Mouse (Mus musculus): Measurements from ENCODE around the gene Bag2. TPM values are rescaled to one million over a fixed set of nuclear protein-coding genes. Genes with fewer than 3 reads are reported as not detected.
"Not testable (repeated sequence)": the region's sequence is repeated elsewhere in the genome, so short reads cannot be mapped to it uniquely, and the experiment has no call there.

Gene Bag2
- polyA plus RNA-seq, 1 experiment, result 5.6 TPM

DNA sequence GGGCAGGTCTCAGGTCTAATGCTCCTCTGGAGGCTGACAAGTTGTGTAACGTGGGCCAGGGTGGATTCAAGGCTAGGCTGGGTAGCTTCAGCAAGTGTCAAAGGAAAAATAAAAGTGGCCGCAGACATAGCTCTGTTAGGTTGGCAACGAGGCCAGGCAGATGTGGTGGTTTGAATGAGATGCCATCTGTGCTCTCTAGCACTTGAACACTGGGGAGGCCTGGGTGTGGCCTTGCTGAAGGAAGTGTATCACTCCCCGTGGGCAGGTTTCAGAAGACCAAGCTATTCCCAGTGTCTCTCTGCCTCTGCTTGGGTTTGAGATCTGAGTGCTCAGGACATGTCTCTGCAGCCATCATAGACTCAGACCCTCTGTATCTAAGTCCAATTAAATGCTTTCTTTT is 893 bp upstream of the Bag2 start:
- peaks cover 2% of the 10 kb centered on the region; the same call in 1 of the 2 replicates for H3K4me1 ChIP-seq (ENCODE audit: control insufficient read depth, insufficient read depth, insufficient read length, low read length)
- H3K27ac ChIP-seq (ENCODE audit: insufficient read depth, low read depth, low read length), result no peak overlapping the region
- no peak overlapping the region for H3K4me3 ChIP-seq (ENCODE audit: low read depth, low read length)
- 33% methylated on average over 4 of the region's 4 CpGs for WGBS
- no peaks in the 10 kb centered on the region for H3K36me3 ChIP-seq (ENCODE audit: control insufficient read depth, insufficient read depth, low read length)
- H3K27me3 ChIP-seq (ENCODE audit: control insufficient read depth, insufficient read depth, low read length), result no peaks in the 10 kb centered on the region
- TF ChIP-seq POLR2A (IDR thresholded peaks at IDR 0.05; ENCODE audit: low read depth, low read length) (no peak), CTCF (IDR thresholded peaks at IDR 0.05; ENCODE audit: extremely low read depth, insufficient read length, insufficient replicate concordance, low read depth, low read length) (no peak)

DNA sequence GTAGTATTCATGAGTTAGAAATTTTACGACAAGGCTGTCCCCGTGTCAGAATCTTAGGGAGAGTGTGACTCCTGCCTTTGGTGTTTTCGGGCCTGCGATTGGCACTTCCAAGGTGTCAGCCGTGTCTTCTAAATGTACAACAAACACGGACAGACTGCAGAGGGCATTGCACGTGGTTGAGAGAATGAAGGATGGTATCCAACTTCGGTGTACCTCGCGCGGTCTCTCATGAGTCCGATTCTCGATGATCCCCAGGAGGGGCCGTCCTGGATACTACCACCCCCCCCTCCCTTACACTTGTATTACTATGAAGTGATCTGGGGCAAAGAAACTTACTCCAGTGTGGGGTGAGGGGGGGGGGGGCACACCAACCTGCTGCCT is 572 bp downstream of the Bag2 start:
- Histone ChIP-seq H3K36me3 (ENCODE audit: control insufficient read depth, insufficient read depth, low read length) (no peaks in the 10 kb centered on the region), H3K4me1 (ENCODE audit: control insufficient read depth, insufficient read depth, insufficient read length, low read length) (peaks cover 2% of the 10 kb centered on the region; the same call in 1 of the 2 replicates), H3K27me3 (ENCODE audit: control insufficient read depth, insufficient read depth, low read length) (no peaks in the 10 kb centered on the region), H3K4me3 (ENCODE audit: low read depth, low read length) (peak overlapping the region; percentile 80), H3K27ac (ENCODE audit: insufficient read depth, low read depth, low read length) (no peak overlapping the region)
- no peak for TF ChIP-seq POLR2A (IDR thresholded peaks at IDR 0.05; ENCODE audit: low read depth, low read length)
- no peak for TF ChIP-seq CTCF (IDR thresholded peaks at IDR 0.05; ENCODE audit: extremely low read depth, insufficient read length, insufficient replicate concordance, low read depth, low read length)
- 2% methylated on average over 14 of the region's 14 CpGs for WGBS

DNA sequence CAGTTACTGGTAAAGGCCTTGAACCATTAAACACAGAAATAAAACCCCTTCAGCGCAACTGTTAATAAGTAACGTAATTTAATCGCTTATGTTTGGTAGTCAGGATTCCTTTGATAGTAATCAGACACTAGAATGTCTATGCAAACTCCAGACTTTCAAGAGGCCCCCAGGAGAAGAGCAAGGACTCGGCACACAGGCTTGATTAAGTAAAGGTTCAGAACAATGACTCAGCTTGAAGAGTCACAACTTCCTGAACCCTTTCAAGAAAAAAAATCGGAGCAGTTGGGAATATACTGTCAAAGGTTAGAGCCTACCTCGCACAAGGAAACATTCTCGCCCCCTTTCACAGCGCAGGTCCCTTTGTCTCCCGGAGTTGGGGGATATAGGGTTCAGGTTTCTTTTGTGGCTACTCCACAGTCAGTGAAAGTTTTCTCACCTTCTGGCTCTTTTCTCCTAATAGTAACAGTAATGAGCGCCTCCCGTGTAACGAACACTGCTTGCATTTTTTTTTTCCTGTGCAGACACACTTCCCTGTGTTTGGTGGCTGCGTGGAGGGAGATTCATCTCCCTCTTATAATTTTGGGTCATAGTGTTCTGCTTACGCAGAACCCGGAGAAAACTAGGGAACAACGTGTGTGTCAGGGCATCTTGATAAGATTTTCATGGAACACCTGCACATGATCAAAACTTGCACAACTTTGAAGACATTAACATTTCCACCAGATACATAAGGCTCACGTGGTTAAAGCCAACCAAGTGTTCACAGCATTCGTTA is 1.1 kb downstream of the Bag2 start:
- TF ChIP-seq POLR2A (IDR thresholded peaks at IDR 0.05; ENCODE audit: low read depth, low read length), result no peak
- TF ChIP-seq CTCF (IDR thresholded peaks at IDR 0.05; ENCODE audit: extremely low read depth, insufficient read length, insufficient replicate concordance, low read depth, low read length), result no peak
- Histone ChIP-seq H3K27ac (ENCODE audit: insufficient read depth, low read depth, low read length) (no peak overlapping the region), H3K4me1 (ENCODE audit: control insufficient read depth, insufficient read depth, insufficient read length, low read length) (peaks cover 2% of the 10 kb centered on the region; the same call in 1 of the 2 replicates), H3K4me3 (ENCODE audit: low read depth, low read length) (peak overlapping the region; percentile 80), H3K36me3 (ENCODE audit: control insufficient read depth, insufficient read depth, low read length) (no peaks in the 10 kb centered on the region), H3K27me3 (ENCODE audit: control insufficient read depth, insufficient read depth, low read length) (no peaks in the 10 kb centered on the region)
- WGBS, result 13% methylated on average over 18 of the region's 18 CpGs

DNA sequence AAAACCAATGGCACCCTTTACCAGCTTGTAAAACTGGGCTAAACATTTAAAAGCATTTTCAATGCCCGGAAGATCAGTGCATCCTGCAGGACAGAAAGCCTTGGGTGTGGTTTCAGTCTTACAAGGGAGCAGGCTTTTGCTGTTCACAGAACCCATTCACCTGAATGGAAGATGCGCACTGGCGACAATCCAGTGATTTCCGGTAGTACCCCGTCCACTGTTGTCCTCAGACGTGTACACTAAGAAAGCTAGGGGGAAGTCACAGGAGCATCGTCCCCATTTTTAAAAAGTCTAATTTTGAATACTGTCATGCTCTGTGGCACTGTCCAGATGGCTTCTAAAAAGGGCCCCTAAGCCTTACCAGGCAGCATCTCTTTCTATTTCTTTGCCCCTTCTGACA is 1.8 kb downstream of the Bag2 start:
- no peaks in the 10 kb centered on the region for H3K36me3 ChIP-seq (ENCODE audit: control insufficient read depth, insufficient read depth, low read length)
- 80% methylated on average over 7 of the region's 7 CpGs for WGBS
- no peaks in the 10 kb centered on the region for H3K27me3 ChIP-seq (ENCODE audit: control insufficient read depth, insufficient read depth, low read length)
- no peak overlapping the region for H3K4me3 ChIP-seq (ENCODE audit: low read depth, low read length)
- peaks cover 2% of the 10 kb centered on the region; the same call in 1 of the 2 replicates for H3K4me1 ChIP-seq (ENCODE audit: control insufficient read depth, insufficient read depth, insufficient read length, low read length)
- H3K27ac ChIP-seq (ENCODE audit: insufficient read depth, low read depth, low read length), result no peak overlapping the region
- TF ChIP-seq CTCF (IDR thresholded peaks at IDR 0.05; ENCODE audit: extremely low read depth, insufficient read length, insufficient replicate concordance, low read depth, low read length) (no peak), POLR2A (IDR thresholded peaks at IDR 0.05; ENCODE audit: low read depth, low read length) (no peak)

DNA sequence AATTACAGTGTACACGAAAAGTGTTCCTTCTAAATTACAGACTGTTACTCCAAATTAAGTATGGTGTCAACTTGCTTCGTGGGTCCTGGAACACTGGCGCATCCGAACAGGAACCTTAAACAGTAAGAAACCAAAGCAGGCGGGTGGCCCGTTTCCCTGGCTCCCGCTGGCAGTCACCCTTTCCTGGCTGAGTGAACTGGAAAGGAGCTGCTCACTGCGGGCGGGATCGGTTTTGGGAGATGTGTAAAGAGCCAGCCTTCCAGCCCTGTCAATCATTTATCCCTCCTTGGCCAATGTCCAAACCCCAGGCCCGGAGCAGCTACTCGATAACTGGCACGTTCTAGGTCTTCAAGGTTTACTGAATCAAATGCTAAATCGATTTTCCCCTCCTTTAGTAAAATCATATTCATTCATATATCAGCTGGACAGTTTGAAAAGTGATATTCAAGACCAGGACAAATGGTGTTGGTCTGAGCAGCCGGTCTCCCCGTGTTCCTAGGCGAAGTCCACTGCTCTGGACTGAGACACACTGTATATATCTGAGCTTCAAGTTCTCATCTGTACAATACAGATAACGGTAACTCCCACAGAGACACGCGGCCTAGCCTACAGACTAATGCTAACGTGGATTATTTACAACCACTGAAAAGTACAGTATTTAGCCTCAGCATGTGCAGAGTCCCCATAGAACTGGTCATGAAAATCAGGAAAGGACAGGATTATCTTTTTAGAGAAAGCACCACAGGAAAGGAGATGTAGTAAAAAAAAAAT is 2.4 kb downstream of the Bag2 start:
- WGBS, result 52% methylated on average over 21 of the region's 21 CpGs
- TF ChIP-seq POLR2A (IDR thresholded peaks at IDR 0.05; ENCODE audit: low read depth, low read length) (no peak), CTCF (IDR thresholded peaks at IDR 0.05; ENCODE audit: extremely low read depth, insufficient read length, insufficient replicate concordance, low read depth, low read length) (no peak)
- H3K27me3 ChIP-seq (ENCODE audit: control insufficient read depth, insufficient read depth, low read length), result no peaks in the 10 kb centered on the region
- no peaks in the 10 kb centered on the region for H3K36me3 ChIP-seq (ENCODE audit: control insufficient read depth, insufficient read depth, low read length)
- peaks cover 2% of the 10 kb centered on the region; the same call in 1 of the 2 replicates for H3K4me1 ChIP-seq (ENCODE audit: control insufficient read depth, insufficient read depth, insufficient read length, low read length)
- H3K4me3 ChIP-seq (ENCODE audit: low read depth, low read length), result no peak overlapping the region
- H3K27ac ChIP-seq (ENCODE audit: insufficient read depth, low read depth, low read length), result no peak overlapping the region

GRCm38 (mm10) chr1:33754089-33754488 is 3.5 kb downstream of the Bag2 start:
- H3K36me3 ChIP-seq (ENCODE audit: control insufficient read depth, insufficient read depth, low read length), result no peaks in the 10 kb centered on the region
- H3K27ac ChIP-seq (ENCODE audit: insufficient read depth, low read depth, low read length), result no peak overlapping the region
- TF ChIP-seq CTCF (IDR thresholded peaks at IDR 0.05; ENCODE audit: extremely low read depth, insufficient read length, insufficient replicate concordance, low read depth, low read length), result no peak
- TF ChIP-seq POLR2A (IDR thresholded peaks at IDR 0.05; ENCODE audit: low read depth, low read length), result no peak
- H3K4me3 ChIP-seq (ENCODE audit: low read depth, low read length), result no peak overlapping the region
- H3K27me3 ChIP-seq (ENCODE audit: control insufficient read depth, insufficient read depth, low read length), result no peaks in the 10 kb centered on the region
- 96% methylated on average over 17 of the region's 17 CpGs for WGBS
- peaks cover 2% of the 10 kb centered on the region; the same call in 1 of the 2 replicates for H3K4me1 ChIP-seq (ENCODE audit: control insufficient read depth, insufficient read depth, insufficient read length, low read length)

DNA sequence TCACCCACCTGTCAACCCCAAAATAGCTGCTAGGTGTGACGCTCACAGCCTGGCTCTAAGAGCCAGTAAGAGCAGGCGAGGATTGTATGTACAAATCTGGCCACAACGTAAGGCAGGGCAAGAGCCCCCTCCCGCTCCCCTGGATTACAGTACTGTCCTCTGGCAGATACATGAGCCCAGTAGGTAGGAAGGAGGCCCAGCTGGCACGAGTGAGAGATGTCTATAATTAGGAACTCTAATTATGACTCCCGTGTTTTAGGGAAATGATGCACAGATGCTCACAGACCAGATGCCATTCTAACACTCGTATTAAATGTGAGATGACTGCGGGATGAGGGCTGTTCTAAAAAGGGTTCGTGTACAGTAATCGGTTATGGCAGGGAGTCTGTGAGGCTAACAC is 6.3 kb downstream of the Bag2 start:
- Histone ChIP-seq H3K27ac (ENCODE audit: insufficient read depth, low read depth, low read length) (no peak overlapping the region), H3K27me3 (ENCODE audit: control insufficient read depth, insufficient read depth, low read length) (no peaks in the 10 kb centered on the region), H3K4me1 (ENCODE audit: control insufficient read depth, insufficient read depth, insufficient read length, low read length) (no peaks in the 10 kb centered on the region), H3K4me3 (ENCODE audit: low read depth, low read length) (no peak overlapping the region), H3K36me3 (ENCODE audit: control insufficient read depth, insufficient read depth, low read length) (no peaks in the 10 kb centered on the region)
- WGBS, result 90% methylated on average over 10 of the region's 10 CpGs
- TF ChIP-seq POLR2A (IDR thresholded peaks at IDR 0.05; ENCODE audit: low read depth, low read length), result no peak
- no peak for TF ChIP-seq CTCF (IDR thresholded peaks at IDR 0.05; ENCODE audit: extremely low read depth, insufficient read length, insufficient replicate concordance, low read depth, low read length)

GRCm38 (mm10) chr1:33749709-33750108 is 7.9 kb downstream of the Bag2 start:
- H3K27me3 ChIP-seq (ENCODE audit: control insufficient read depth, insufficient read depth, low read length); H3K27ac ChIP-seq (ENCODE audit: insufficient read depth, low read depth, low read length); H3K4me1 ChIP-seq (ENCODE audit: control insufficient read depth, insufficient read depth, insufficient read length, low read length); H3K4me3 ChIP-seq (ENCODE audit: low read depth, low read length); H3K36me3 ChIP-seq (ENCODE audit: control insufficient read depth, insufficient read depth, low read length): not testable (repeated sequence)
- 88% methylated on average over 4 of the region's 4 CpGs for WGBS
